Comparison of ENCODE assay signal across 11 mouse cellular contexts in genomic region chr7:110818787-110819350, GRCm38 (mm10). TPM values are rescaled to one million over a fixed set of nuclear protein-coding genes. Genes with fewer than 3 reads are reported as not detected.
DNase-seq lines count a peak whose midpoint lies in the region; ATAC-seq and TF ChIP-seq lines count a peak whose summit lies in the region.
"Had no signal": no experiment of that assay in that cellular context is flagged by ENCODE, and none has a peak within 500 bp of the region (broad histone marks: within the 10 kb centered on the region; RNA-seq: fewer than 3 reads in every experiment).

No protein-coding gene starts in this region.

- peak; percentile 14; the same call in 1 of the 2 replicates for ATAC-seq in heart, postnatal 0 days (ENCODE audit: insufficient read depth, low read depth)
- peak; percentile 56 for ATAC-seq in megakaryocyte progenitor cell, adult 5-6 weeks (replicated peaks; ENCODE audit: poor library complexity)
- ATAC-seq in midbrain, embryonic 16.5 days: no peak

- H3K4me1 ChIP-seq in heart, postnatal 0 days (ENCODE audit: control insufficient read depth, insufficient read depth): peaks cover 28% of the 10 kb centered on the region
- no peaks in the 10 kb centered on the region for H3K4me1 ChIP-seq in midbrain, embryonic 16.5 days (ENCODE audit: control insufficient read depth, insufficient read depth, low read length)
- H3K4me1 ChIP-seq: midbrain, embryonic 12.5 days had no signal

- H3K9me3 ChIP-seq in heart, postnatal 0 days (replicated peaks; ENCODE audit: control insufficient read depth, low read length): no peaks in the 10 kb centered on the region
- no peaks in the 10 kb centered on the region for H3K9me3 ChIP-seq in midbrain, embryonic 16.5 days (replicated peaks; ENCODE audit: control insufficient read depth, low read length, poor library complexity, severe bottlenecking)
- H3K9me3 ChIP-seq: lung, embryonic 15.5 days; midbrain, embryonic 12.5 days had no signal

- TF ChIP-seq CTCF in heart, postnatal 0 days (IDR thresholded peaks at IDR 0.05; ENCODE audit: low read depth): no peak

- no peak overlapping the region for H3K27ac ChIP-seq in heart, postnatal 0 days (ENCODE audit: low read depth)
- H3K27ac ChIP-seq in midbrain, embryonic 16.5 days (ENCODE audit: low read length): no peak overlapping the region
- H3K27ac ChIP-seq: lung, embryonic 15.5 days; midbrain, embryonic 12.5 days had no signal

- peak; percentile 83 for DNase-seq in heart, adult 11 months
- no peak for DNase-seq in heart, adult 9 months (ENCODE audit: low spot score in 2 of 2)
- DNase-seq in lung, adult 18-20 months: peak; percentile 17 to 40
- DNase-seq in lung, postnatal 14 days: no peak
- no peak for DNase-seq in heart, postnatal 0 days (ENCODE audit: low spot score)
- DNase-seq in Muller cell, postnatal 12 days (ENCODE audit: inconsistent ontology term): no peak
- DNase-seq: right cerebral cortex, postnatal 4 days had no signal

- TF ChIP-seq EP300 in heart, postnatal 0 days (IDR thresholded peaks at IDR 0.05; ENCODE audit: low read depth): no peak

- WGBS in heart, postnatal 0 days: 45% methylated on average over 11 of the region's 11 CpGs
- 88% methylated on average over 11 of the region's 11 CpGs for WGBS in midbrain, embryonic 16.5 days

- H3K4me3 ChIP-seq in heart, postnatal 0 days (ENCODE audit: low read depth, low read length): no peak overlapping the region
- H3K4me3 ChIP-seq in midbrain, embryonic 16.5 days (ENCODE audit: low read depth, low read length): no peak overlapping the region
- H3K4me3 ChIP-seq: lung, embryonic 15.5 days; midbrain, embryonic 12.5 days had no signal

- peaks cover 21% of the 10 kb centered on the region for H3K36me3 ChIP-seq in heart, postnatal 0 days (replicated peaks; ENCODE audit: control insufficient read depth, insufficient read depth, low read length)
- H3K36me3 ChIP-seq in midbrain, embryonic 16.5 days (ENCODE audit: control insufficient read depth, insufficient read depth, low read length): peaks cover 2% of the 10 kb centered on the region; the same call in 1 of the 2 replicates

- no peak overlapping the region for H3K4me2 ChIP-seq in heart, postnatal 0 days (ENCODE audit: low read depth, low read length)
- no peak overlapping the region for H3K4me2 ChIP-seq in midbrain, embryonic 16.5 days (ENCODE audit: low read length)
- H3K4me2 ChIP-seq: lung, embryonic 15.5 days; midbrain, embryonic 12.5 days had no signal

- no peak overlapping the region for H3K9ac ChIP-seq in heart, postnatal 0 days (replicated peaks; ENCODE audit: low read depth, low read length)
- no peak overlapping the region for H3K9ac ChIP-seq in midbrain, embryonic 16.5 days (ENCODE audit: low read depth, low read length)
- H3K9ac ChIP-seq: lung, embryonic 15.5 days; midbrain, embryonic 12.5 days had no signal

- H3K27me3 ChIP-seq in heart, postnatal 0 days (ENCODE audit: control insufficient read depth, insufficient read depth, low read length): no peaks in the 10 kb centered on the region
- H3K27me3 ChIP-seq in midbrain, embryonic 16.5 days (ENCODE audit: control insufficient read depth, insufficient read depth, low read depth, low read length): no peaks in the 10 kb centered on the region
- H3K27me3 ChIP-seq: lung, embryonic 15.5 days; midbrain, embryonic 12.5 days had no signal

RNA-seq across cellular contexts. Expression of gene Rnf141, which starts 25.4 kb away (rescaled TPM):
- total RNA-seq in heart, postnatal 0 days (2014; rRNA removed; ENCODE audit: low replicate concordance): 59.9 and 144 TPM in 2 replicates
- polyA plus RNA-seq in heart, postnatal 0 days (2015; fragmentation: Nextera tagmentation; extraction: Ambion mirVana): 22.7 and 26.4 TPM in 2 replicates
- total RNA-seq in megakaryocyte progenitor cell, adult 5-6 weeks (2015): 20.1 and 34.9 TPM in 2 replicates
- total RNA-seq in megakaryocyte progenitor cell, adult 5-6 weeks (2017): 26.2 and 35.4 TPM in 2 replicates
- 35.1 and 39.7 TPM in 2 replicates for polyA plus RNA-seq in midbrain, embryonic 16.5 days (2015; fragmentation: Nextera tagmentation; extraction: Ambion mirVana)

RNA-seq across cellular contexts. Expression of gene Lyve1, which starts 44.2 kb away (rescaled TPM):
- 38.9 and 56.7 TPM in 2 replicates for total RNA-seq in heart, postnatal 0 days (2014; rRNA removed; ENCODE audit: low replicate concordance)
- 13.8 and 15.2 TPM in 2 replicates for polyA plus RNA-seq in heart, postnatal 0 days (2015; fragmentation: Nextera tagmentation; extraction: Ambion mirVana)
- total RNA-seq in megakaryocyte progenitor cell, adult 5-6 weeks (2015): 0.10 TPM in 1 of 2 replicates, not detected in the other
- not detected in 2 replicates for total RNA-seq in megakaryocyte progenitor cell, adult 5-6 weeks (2017)
- 4.0 and 5.0 TPM in 2 replicates for polyA plus RNA-seq in midbrain, embryonic 16.5 days (2015; fragmentation: Nextera tagmentation; extraction: Ambion mirVana)

RNA-seq across cellular contexts. Expression of gene Ampd3, which starts 50.9 kb away (rescaled TPM):
- total RNA-seq in heart, postnatal 0 days (2014; rRNA removed; ENCODE audit: low replicate concordance): 12.2 and 19.7 TPM in 2 replicates
- polyA plus RNA-seq in heart, postnatal 0 days (2015; fragmentation: Nextera tagmentation; extraction: Ambion mirVana): 12.8 and 15.6 TPM in 2 replicates
- total RNA-seq in megakaryocyte progenitor cell, adult 5-6 weeks (2015): 8.6 and 9.1 TPM in 2 replicates
- 3.8 and 10.8 TPM in 2 replicates for total RNA-seq in megakaryocyte progenitor cell, adult 5-6 weeks (2017)
- polyA plus RNA-seq in midbrain, embryonic 16.5 days (2015; fragmentation: Nextera tagmentation; extraction: Ambion mirVana): 10.3 and 13.9 TPM in 2 replicates

Comparison
In these comparisons a context has a peak if more than half of its experiments do, and no peak if none do; other contexts are left out.
1. DNase-seq: peak in heart, adult 11 months (single experiment) and lung, adult 18-20 months (2 of 2); none in heart, adult 9 months (0 of 2), lung, postnatal 14 days (single experiment), heart, postnatal 0 days (single experiment) and Muller cell, postnatal 12 days (single experiment).
2. RNA of gene Lyve1, which starts 44.2 kb away (total RNA-seq): 38.9 to 56.7 TPM in heart, postnatal 0 days; 0.10 TPM in megakaryocyte progenitor cell, adult 5-6 weeks; every median in the first group is over 10 times any median in the second.